Mouse (Mus musculus) adrenal gland, postnatal 25 days (tissue): ENCODE results near the gene Qser1. TPM values are rescaled to one million over a fixed set of nuclear protein-coding genes. Genes with fewer than 3 reads are reported as not detected.
"Not testable (repeated sequence)": the region's sequence is repeated elsewhere in the genome, so short reads cannot be mapped to it uniquely, and the experiment has no call there.

ENCODE experiments used
- DNase-seq: peaks from one replicate; pipeline ENCODE4 v3.0.0; 2021; ENCODE audit warnings: mixed read lengths
- long read RNA-seq: library from polyadenylated mRNA; stranded (forward); transcript quantifications from one replicate; pipeline ENCODE4 v2.0.0, GENCODE M21; 2021
- total RNA-seq: library from RNA; stranded (reverse); gene quantifications from 2 replicates; pipeline ENCODE4 v1.2.3, GENCODE M21; 2021

The Qser1 gene
- 29.0 and 29.6 TPM in 2 replicates for total RNA-seq
- long read RNA-seq, partial matches to known transcripts = 0 of 1 reads
- long read RNA-seq, other reads (novel, unspliced or antisense) = 1 of 1 reads

GRCm38 (mm10) chr2:104816371-104816827 lies at the start of gene Qser1:
TSS of gene Qser1 (minus strand) at chr2:104816760.
- DNase-seq = no peak

GRCm38 (mm10) chr2:104864176-104864860 lies 47.8 kb upstream of the Qser1 start:
- peak; percentile 16 for DNase-seq

GRCm38 (mm10) chr2:104860426-104860825 lies 43.9 kb upstream of the Qser1 start:
- no peak for DNase-seq

GRCm38 (mm10) chr2:104859060-104859459 lies 42.5 kb upstream of the Qser1 start:
- no peak for DNase-seq

- not testable (repeated sequence) for DNase-seq
These were observed 41.5 kb upstream of the Qser1 start for GRCm38 (mm10) chr2:104858083-104858482.

- no peak for DNase-seq
These were observed 39.7 kb upstream of the Qser1 start for GRCm38 (mm10) chr2:104856218-104856617.

- no peak for DNase-seq
These were observed 39.2 kb upstream of the Qser1 start for GRCm38 (mm10) chr2:104855732-104856131.

- no peak for DNase-seq
These were observed 38.3 kb upstream of the Qser1 start for GRCm38 (mm10) chr2:104854836-104855235.

- DNase-seq = no peak
These were observed 36.0 kb upstream of the Qser1 start for GRCm38 (mm10) chr2:104852546-104852945.

GRCm38 (mm10) chr2:104851686-104852085 lies 35.1 kb upstream of the Qser1 start:
- DNase-seq = no peak

- no peak for DNase-seq
These were observed 33.4 kb upstream of the Qser1 start for GRCm38 (mm10) chr2:104849991-104850359.

GRCm38 (mm10) chr2:104849276-104849990 lies 32.9 kb upstream of the Qser1 start, which contains the start of gene Prrg4:
TSS of gene Prrg4 (minus strand) at chr2:104849876.
- DNase-seq = peak; percentile 87

GRCm38 (mm10) chr2:104848235-104849161 lies 31.9 kb upstream of the Qser1 start:
- DNase-seq = no peak

- DNase-seq = peak; percentile 7
These were observed 31.1 kb upstream of the Qser1 start for GRCm38 (mm10) chr2:104847645-104848044.

- DNase-seq = no peak
These were observed 30.3 kb upstream of the Qser1 start for GRCm38 (mm10) chr2:104846638-104847414.

- DNase-seq = no peak
These were observed 26.0 kb upstream of the Qser1 start for GRCm38 (mm10) chr2:104842559-104842958.

GRCm38 (mm10) chr2:104841736-104842135 lies 25.2 kb upstream of the Qser1 start:
- DNase-seq = no peak

- no peak for DNase-seq
These were observed 24.4 kb upstream of the Qser1 start for GRCm38 (mm10) chr2:104840974-104841373.

GRCm38 (mm10) chr2:104832486-104832885 lies 15.9 kb upstream of the Qser1 start:
- DNase-seq = no peak

GRCm38 (mm10) chr2:104826191-104826590 lies 9.6 kb upstream of the Qser1 start:
- DNase-seq = no peak

GRCm38 (mm10) chr2:104818763-104819162 lies 2.2 kb upstream of the Qser1 start:
- DNase-seq = not testable (repeated sequence)
